ENCODE assay signal across 9 mouse cellular contexts in the genomic region with DNA sequence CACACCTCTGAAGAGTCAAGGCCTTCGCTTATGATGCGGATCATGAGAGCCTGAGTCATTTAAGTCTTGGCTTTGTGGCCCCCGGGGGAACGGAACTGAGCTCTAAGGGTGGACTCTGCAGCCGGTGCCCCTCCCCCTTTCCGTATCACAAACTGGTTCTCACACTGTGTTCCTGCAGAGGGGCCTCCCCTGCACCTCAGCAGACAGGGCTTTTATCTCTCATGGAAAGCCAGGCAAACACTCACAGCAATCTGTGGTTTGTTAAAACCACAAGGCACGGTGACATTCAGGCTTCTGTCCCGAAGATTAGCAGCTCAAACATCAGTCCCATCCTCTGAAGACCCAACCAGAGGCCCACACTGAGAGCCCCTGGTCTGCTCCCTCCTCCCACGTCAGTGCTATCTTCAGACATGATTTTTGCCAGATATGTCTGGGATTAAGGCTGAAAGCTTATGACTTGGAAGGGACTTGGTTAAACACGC. TPM values are rescaled to one million over a fixed set of nuclear protein-coding genes. Genes with fewer than 3 reads are reported as not detected.
DNase-seq lines count a peak whose midpoint lies in the region; ATAC-seq and TF ChIP-seq lines count a peak whose summit lies in the region.
"Had no signal": no experiment of that assay in that cellular context is flagged by ENCODE, and none has a peak within 500 bp of the region (broad histone marks: within the 10 kb centered on the region; RNA-seq: fewer than 3 reads in every experiment).

No protein-coding gene starts in this region.

- no peaks in the 10 kb centered on the region for H3K9me3 ChIP-seq in heart, embryonic 15.5 days (replicated peaks)
- no peaks in the 10 kb centered on the region for H3K9me3 ChIP-seq in limb, embryonic 14.5 days (ENCODE audit: control insufficient read depth, low read length)

- H3K4me1 ChIP-seq in heart, embryonic 15.5 days (replicated peaks) = peaks cover 67% of the 10 kb centered on the region
- peaks cover 48% of the 10 kb centered on the region for H3K4me1 ChIP-seq in limb, embryonic 14.5 days (ENCODE audit: control insufficient read depth, insufficient read depth, low read length)

- no peak for TF ChIP-seq POLR2A in limb, embryonic 14.5 days (IDR thresholded peaks at IDR 0.05; ENCODE audit: borderline replicate concordance, extremely low read depth, insufficient read depth, insufficient read length)

- peak; percentile 76 for ATAC-seq in heart, embryonic 15.5 days (replicated peaks; ENCODE audit: insufficient number of reproducible peaks, insufficient read depth, low FRiP score, low read depth)
- no peak for ATAC-seq in limb, embryonic 14.5 days (ENCODE audit: low FRiP score, low read depth)
- ATAC-seq in neutrophil, adult 5-6 weeks (ENCODE audit: extremely low read depth, insufficient number of reproducible peaks, low FRiP score, poor library complexity, severe bottlenecking) = peak; percentile 13; the same call in 1 of the 2 replicates

- no peaks in the 10 kb centered on the region for H3K27me3 ChIP-seq in heart, embryonic 15.5 days
- no peaks in the 10 kb centered on the region for H3K27me3 ChIP-seq in limb, embryonic 14.5 days (ENCODE audit: control insufficient read depth, insufficient read depth, low read length)

- H3K4me2 ChIP-seq in heart, embryonic 15.5 days = peak overlapping the region; percentile 48
- H3K4me2 ChIP-seq in limb, embryonic 14.5 days (replicated peaks; ENCODE audit: low read depth, low read length, severe bottlenecking) = 0 out of 2 replicates have a peak overlapping the region, but pooled peaks have one; percentile 4

- WGBS in heart, embryonic 15.5 days = 4% methylated on average over 10 of the region's 10 CpGs
- 12% methylated on average over 10 of the region's 10 CpGs for WGBS in limb, embryonic 14.5 days

- peak overlapping the region; percentile 92 for H3K27ac ChIP-seq in heart, embryonic 15.5 days
- peak overlapping the region; percentile 61 for H3K27ac ChIP-seq in limb, embryonic 14.5 days (replicated peaks; ENCODE audit: low read depth, low read length)
- H3K27ac ChIP-seq: liver, embryonic 14.5 days had no signal

- no peaks in the 10 kb centered on the region for H3K36me3 ChIP-seq in heart, embryonic 15.5 days
- H3K36me3 ChIP-seq in limb, embryonic 14.5 days (ENCODE audit: control insufficient read depth, insufficient read depth, low read length) = no peaks in the 10 kb centered on the region

- H3K9ac ChIP-seq in heart, embryonic 15.5 days = peak overlapping the region; percentile 32; the same call in 1 of the 2 replicates
- 0 out of 2 replicates have a peak overlapping the region, but pooled peaks have one; percentile 12 for H3K9ac ChIP-seq in limb, embryonic 14.5 days (ENCODE audit: low read depth, low read length, severe bottlenecking)
- H3K9ac ChIP-seq: liver, embryonic 14.5 days had no signal

- peak; percentile 36 for DNase-seq in gastrocnemius, postnatal 25 days
- DNase-seq in gastrocnemius, adult 18-20 months (ENCODE audit: low spot score) = no peak
- DNase-seq in adrenal gland, postnatal 14 days = peak; percentile 56
- DNase-seq in limb, embryonic 14.5 days (ENCODE audit: low spot score) = no peak
- no peak for DNase-seq in cerebellum, adult 11-12 months
- DNase-seq in left cerebral cortex, adult 18-20 months (ENCODE audit: low spot score in 2 of 2) = no peak

- no peak overlapping the region for H3K4me3 ChIP-seq in heart, embryonic 15.5 days
- no peak overlapping the region for H3K4me3 ChIP-seq in limb, embryonic 14.5 days (replicated peaks; ENCODE audit: low read length)

RNA-seq across cellular contexts. Expression of a gene that starts 59.6 kb away (rescaled TPM):
- 10 to 100 TPM; 11.9 to 14.7 TPM for total RNA-seq in gastrocnemius, postnatal 25 days (2021)
- total RNA-seq in gastrocnemius, adult 18-20 months (2021) = 10 to 100 TPM; 12.9 to 15.9 TPM
- total RNA-seq in adrenal gland, postnatal 14 days (2021) = 34.8 and 37.5 TPM in 2 replicates
- 36.1 and 36.5 TPM in 2 replicates for polyA plus RNA-seq in heart, embryonic 15.5 days (2015; fragmentation: Nextera tagmentation; extraction: Ambion mirVana)
- polyA plus RNA-seq in limb, embryonic 14.5 days (2012; rRNA removed) = 15.0 and 15.3 TPM in 2 replicates
- 18.1 and 20.3 TPM in 2 replicates for polyA plus RNA-seq in limb, embryonic 14.5 days (2014; fragmentation: Nextera tagmentation; extraction: Ambion mirVana)
- total RNA-seq in neutrophil, adult 5-6 weeks (2017) = 19.2 and 19.4 TPM in 2 replicates
- 10 to 100 TPM; 14.7 to 17.8 TPM for total RNA-seq in left cerebral cortex, adult 18-20 months (2021)

Comparison
In these comparisons a context has a peak if more than half of its experiments do, and no peak if none do; other contexts are left out.
1. DNase-seq: peak in gastrocnemius, postnatal 25 days (single experiment) and adrenal gland, postnatal 14 days (single experiment); none in gastrocnemius, adult 18-20 months (single experiment), limb, embryonic 14.5 days (single experiment), cerebellum, adult 11-12 months (single experiment) and left cerebral cortex, adult 18-20 months (0 of 2).